8 mouse cellular contexts compared by ENCODE assay signal in genomic region chr2:57102091-57102855, GRCm38 (mm10). TPM values are rescaled to one million over a fixed set of nuclear protein-coding genes. Genes with fewer than 3 reads are reported as not detected.
DNase-seq lines count a peak whose midpoint lies in the region; ATAC-seq lines count a peak whose summit lies in the region.

No protein-coding gene starts in this region.

- peaks cover 100% of the 10 kb centered on the region for H3K27me3 ChIP-seq in limb, embryonic 10.5 days (ENCODE audit: low read depth, poor library complexity, severe bottlenecking)
- peaks cover 97% of the 10 kb centered on the region for H3K27me3 ChIP-seq in midbrain, embryonic 13.5 days

- DNase-seq in cerebellum, postnatal 10 days: peak; percentile 42 to 50
- no peak for DNase-seq in cerebellum, postnatal 36 days
- peak; percentile 68 for DNase-seq in adrenal gland, postnatal 14 days
- peak; percentile 16 for DNase-seq in gastrocnemius, postnatal 25 days
- peak; percentile 66 for DNase-seq in limb, embryonic 10.5 days (ENCODE audit: low spot score)
- no peak for DNase-seq in thymus, postnatal 0 days (ENCODE audit: low spot score)
- no peak for DNase-seq in frontal cortex, postnatal 25 days (ENCODE audit: low spot score in 2 of 2)

- peak overlapping the region; percentile 62 for H3K4me2 ChIP-seq in midbrain, embryonic 13.5 days (replicated peaks)

- peak overlapping the region; percentile 56 for H3K4me3 ChIP-seq in limb, embryonic 10.5 days
- H3K4me3 ChIP-seq in midbrain, embryonic 13.5 days (replicated peaks): peak overlapping the region; percentile 38

- H3K27ac ChIP-seq in limb, embryonic 10.5 days: no peak overlapping the region
- no peak overlapping the region for H3K27ac ChIP-seq in midbrain, embryonic 13.5 days

- no peaks in the 10 kb centered on the region for H3K9me3 ChIP-seq in limb, embryonic 10.5 days (replicated peaks)
- H3K9me3 ChIP-seq in midbrain, embryonic 13.5 days: no peaks in the 10 kb centered on the region

- peaks cover 22% of the 10 kb centered on the region for H3K4me1 ChIP-seq in limb, embryonic 10.5 days
- peaks cover 27% of the 10 kb centered on the region for H3K4me1 ChIP-seq in midbrain, embryonic 13.5 days (replicated peaks)

- no peak overlapping the region for H3K9ac ChIP-seq in midbrain, embryonic 13.5 days (replicated peaks)

- under 1% methylated on average over 45 of the region's 51 CpGs for WGBS in limb, embryonic 10.5 days
- 1% methylated on average over 47 of the region's 51 CpGs for WGBS in midbrain, embryonic 13.5 days

- peak; percentile 73 for ATAC-seq in midbrain, embryonic 13.5 days

- no peaks in the 10 kb centered on the region for H3K36me3 ChIP-seq in limb, embryonic 10.5 days
- H3K36me3 ChIP-seq in midbrain, embryonic 13.5 days: no peaks in the 10 kb centered on the region

RNA-seq across cellular contexts. Expression of gene Nr4a2, which starts 21.5 kb away (rescaled TPM):
- 6.8 and 48.2 TPM in 2 replicates for total RNA-seq in adrenal gland, postnatal 14 days (2021)
- 1 to 10 TPM; 1.1 to 1.6 TPM for total RNA-seq in gastrocnemius, postnatal 25 days (2021)
- 5.8 and 8.7 TPM in 2 replicates for polyA plus RNA-seq in limb, embryonic 10.5 days (2016; fragmentation: Nextera tagmentation; extraction: Ambion mirVana)
- 39.8 and 49.1 TPM in 2 replicates for polyA plus RNA-seq in midbrain, embryonic 13.5 days (2015; fragmentation: Nextera tagmentation; extraction: Ambion mirVana)
- 0.71 and 0.85 TPM in 2 replicates for polyA plus RNA-seq in thymus, postnatal 0 days (2015; fragmentation: Nextera tagmentation; extraction: Ambion mirVana)

Comparison
In these comparisons a context has a peak if more than half of its experiments do, and no peak if none do; other contexts are left out.
1. DNase-seq: peak in cerebellum, postnatal 10 days (2 of 2), adrenal gland, postnatal 14 days (single experiment), gastrocnemius, postnatal 25 days (single experiment) and limb, embryonic 10.5 days (single experiment); none in cerebellum, postnatal 36 days (0 of 2), thymus, postnatal 0 days (single experiment) and frontal cortex, postnatal 25 days (0 of 2).